Mouse (Mus musculus): ENCODE measurements around the gene Ube2e2.

DNA sequence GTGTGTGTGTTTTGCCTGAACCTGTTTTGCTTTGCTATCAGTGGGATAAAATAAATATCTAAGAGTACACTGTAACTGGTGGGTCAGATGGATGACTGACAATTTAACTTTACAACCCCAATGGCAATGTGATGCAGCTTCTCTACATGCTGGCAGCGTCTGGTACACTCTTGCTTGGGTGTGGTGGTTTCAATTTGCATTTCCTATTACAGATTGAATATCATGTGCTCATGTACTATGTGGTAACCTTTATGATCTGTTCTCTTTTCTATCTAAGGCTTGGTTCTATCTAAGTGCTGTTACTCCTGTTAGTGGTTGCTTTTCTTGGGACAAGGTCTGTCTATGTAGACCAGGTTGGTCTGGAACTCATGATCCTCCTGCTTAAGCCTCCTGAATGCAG lies 292.1 kb downstream of the Ube2e2 start:
- TF ChIP-seq CTCF (IDR thresholded peaks at IDR 0.05; ENCODE audit: low read depth) (no peak), EP300 (IDR thresholded peaks at IDR 0.05; ENCODE audit: low read depth) (no peak)
